Mouse (Mus musculus): ENCODE results near the gene Prss35. TPM values are rescaled to one million over a fixed set of nuclear protein-coding genes. Genes with fewer than 3 reads are reported as not detected.

Gene Prss35
- not detected for polyA plus RNA-seq (2014; fragmentation: Illumina TruSeq; extraction: RNeasy Lipid Tissue Mini Kit (QIAGEN cat#74804); ENCODE audit: low read depth, low replicate concordance)

DNA sequence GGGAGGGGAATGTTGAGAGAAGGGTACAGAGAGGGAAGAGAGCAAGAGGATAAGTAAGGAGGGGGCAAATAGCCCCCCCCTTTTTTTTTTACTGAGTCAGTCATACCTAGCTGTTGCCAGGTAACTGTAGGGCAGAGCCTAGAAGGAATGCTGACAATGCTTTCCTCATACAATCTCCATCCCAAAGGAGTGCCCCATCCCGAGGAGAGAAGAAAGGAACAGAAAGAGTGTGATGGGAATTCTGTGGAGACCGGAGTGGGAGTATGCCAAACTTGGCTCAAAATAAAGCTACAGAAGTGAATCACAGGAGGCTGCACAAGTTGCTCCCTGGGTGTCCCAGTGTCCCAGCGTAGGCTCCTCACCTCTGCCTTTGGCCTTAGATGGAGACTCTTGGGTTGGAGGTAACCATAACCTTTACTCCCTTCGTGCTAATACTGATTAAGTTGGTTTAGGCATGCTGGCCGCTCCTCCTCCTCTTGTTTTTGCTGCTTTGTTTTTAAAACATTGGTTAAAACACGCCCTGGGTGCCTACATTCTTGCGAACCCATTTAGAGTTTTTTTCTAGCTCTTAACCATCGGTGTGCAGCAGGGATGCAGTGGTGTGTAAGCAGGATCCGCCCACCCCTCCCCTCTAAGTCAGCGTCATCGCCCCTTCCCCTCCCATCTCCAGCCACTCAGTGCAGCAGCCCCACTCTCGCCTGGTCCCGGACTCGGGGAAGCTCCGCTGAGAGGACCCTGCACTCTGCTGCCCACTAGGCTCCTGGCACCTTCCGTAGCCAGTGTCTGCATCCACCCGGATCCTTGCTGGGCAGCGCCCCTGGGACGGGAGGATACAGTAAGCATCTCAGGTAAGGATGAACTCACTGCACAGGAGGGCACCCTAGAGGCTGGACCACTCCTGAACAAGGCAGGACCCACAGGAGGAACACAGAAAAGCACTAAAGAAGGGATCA, at the start of gene Prss35:
Gene Prss35, plus strand, starts transcription at position 691 of the 953 bp plus-strand sequence.

DNA sequence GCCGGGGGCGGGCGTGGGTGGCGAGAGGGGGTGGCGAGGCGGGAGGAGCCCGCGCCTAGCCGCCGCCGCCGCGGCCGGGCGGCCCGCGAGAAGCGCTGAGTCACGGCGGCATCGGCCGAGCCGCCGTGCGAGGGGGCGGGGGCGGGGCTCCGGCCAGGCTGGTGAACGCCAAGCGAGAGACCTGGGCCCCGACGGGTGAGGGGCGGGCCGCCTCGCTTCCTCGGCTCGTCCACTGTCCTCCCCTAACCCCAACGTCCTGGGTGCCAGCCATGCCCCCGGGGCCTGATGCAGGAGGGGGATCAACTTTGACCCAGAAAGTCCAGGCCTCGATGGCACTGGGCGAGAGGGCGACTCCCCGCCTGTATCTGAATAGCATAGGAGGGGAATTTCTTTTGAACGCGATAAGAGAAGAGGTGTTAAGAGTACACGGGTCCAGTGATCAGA, 47.6 kb upstream of the Prss35 start, which contains the start of gene Me1:
Gene Me1, minus strand, starts transcription at position 136 of the 444 bp plus-strand sequence.

Other genes starting within 250 kb of the Prss35 start
- gene Pgm3, start 171.8 kb upstream of the Prss35 start, polyA plus RNA-seq (2014; fragmentation: Illumina TruSeq; extraction: RNeasy Lipid Tissue Mini Kit (QIAGEN cat#74804); ENCODE audit: low read depth, low replicate concordance) = 36.1 TPM
- gene Rwdd2a, start 171.7 kb upstream of the Prss35 start, polyA plus RNA-seq (2014; fragmentation: Illumina TruSeq; extraction: RNeasy Lipid Tissue Mini Kit (QIAGEN cat#74804); ENCODE audit: low read depth, low replicate concordance) = 3.7 TPM
- gene Me1, start 47.7 kb upstream of the Prss35 start, polyA plus RNA-seq (2014; fragmentation: Illumina TruSeq; extraction: RNeasy Lipid Tissue Mini Kit (QIAGEN cat#74804); ENCODE audit: low read depth, low replicate concordance) = 374 TPM
- gene Snap91, start 137.0 kb downstream of the Prss35 start, polyA plus RNA-seq (2014; fragmentation: Illumina TruSeq; extraction: RNeasy Lipid Tissue Mini Kit (QIAGEN cat#74804); ENCODE audit: low read depth, low replicate concordance) = 0.57 TPM